Mouse (Mus musculus): ENCODE data around the gene Slc2a12. TPM values are rescaled to one million over a fixed set of nuclear protein-coding genes. Genes with fewer than 3 reads are reported as not detected.

Gene Slc2a12
- total RNA-seq, 2 experiments from 2014 or later, result 13.0 to 13.2 TPM

DNA sequence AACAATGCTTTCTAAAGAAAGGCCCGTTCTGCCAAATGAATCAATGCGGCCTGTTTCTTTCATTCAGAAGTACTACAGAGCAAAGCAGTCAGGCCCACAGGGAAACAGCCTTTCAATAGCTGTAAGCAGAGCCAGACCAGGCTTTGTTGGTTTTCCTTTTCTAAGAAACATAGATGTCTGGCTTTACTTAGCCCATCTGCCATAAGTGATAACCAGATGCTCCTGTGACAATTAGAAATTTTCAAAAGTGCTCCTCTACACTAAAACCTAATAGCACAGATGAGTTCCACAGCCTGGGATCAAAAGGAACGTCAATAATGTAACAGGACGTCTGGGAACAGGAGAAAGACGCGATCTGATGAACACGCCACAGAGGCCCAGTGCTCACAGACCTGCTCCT is 81.5 kb downstream of the Slc2a12 start:
- no peak for DNase-seq (ENCODE audit: low spot score in 2 of 2)

DNA sequence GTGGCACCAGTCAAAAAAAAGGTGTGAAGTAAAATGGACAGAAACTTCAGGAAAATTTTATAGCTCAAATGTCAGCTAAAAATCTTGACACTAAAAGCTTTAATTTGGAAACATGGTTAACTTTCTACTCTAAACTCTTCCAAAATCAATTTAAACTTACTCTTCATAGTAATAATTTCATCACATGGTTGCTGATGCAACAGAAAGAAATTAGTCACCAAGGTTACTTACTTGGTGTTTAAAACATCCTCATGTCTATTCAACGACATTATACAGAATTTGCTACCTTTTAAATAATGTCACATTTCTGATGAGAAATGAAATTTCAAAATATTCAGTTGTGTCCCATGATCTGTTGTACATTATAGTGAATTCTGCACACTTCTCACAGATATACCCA is 83.4 kb downstream of the Slc2a12 start:
- DNase-seq (ENCODE audit: low spot score in 2 of 2), result no peak

DNA sequence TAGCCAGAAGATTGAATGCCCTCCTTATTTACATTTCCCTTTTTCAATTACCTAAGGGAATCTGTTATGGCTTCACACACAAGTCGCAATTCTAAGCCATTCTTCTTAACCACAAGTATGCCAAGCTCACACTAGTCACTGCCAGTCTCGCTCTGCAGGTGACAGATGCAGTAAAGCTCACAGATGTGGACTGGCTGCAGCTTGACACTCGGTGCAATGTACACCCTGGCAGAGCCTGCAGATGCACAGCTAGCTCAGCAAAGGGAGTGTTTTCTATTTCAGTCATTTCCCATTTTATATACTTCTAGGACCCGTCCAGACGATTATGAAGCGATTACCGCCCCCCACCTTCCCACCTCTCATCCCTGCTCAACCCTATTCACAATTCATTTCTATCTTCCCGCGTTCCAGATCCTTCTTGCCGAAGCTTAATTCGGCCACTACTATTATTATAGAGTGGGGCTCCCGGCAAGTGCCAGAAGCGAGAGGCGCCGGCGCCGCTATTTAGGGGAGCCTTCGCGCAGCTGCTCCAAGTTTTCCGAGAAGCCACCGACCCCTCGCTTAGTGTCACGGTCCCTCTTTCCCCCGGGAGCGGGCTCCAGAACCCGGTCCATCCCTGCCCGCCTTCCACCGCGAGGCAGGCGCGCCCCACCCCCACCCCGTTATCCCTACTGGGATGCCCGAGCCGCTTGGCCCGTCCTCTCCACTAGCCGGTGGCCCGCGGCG is 85.6 kb downstream of the Slc2a12 start:
- no peak for DNase-seq (ENCODE audit: low spot score in 2 of 2)

DNA sequence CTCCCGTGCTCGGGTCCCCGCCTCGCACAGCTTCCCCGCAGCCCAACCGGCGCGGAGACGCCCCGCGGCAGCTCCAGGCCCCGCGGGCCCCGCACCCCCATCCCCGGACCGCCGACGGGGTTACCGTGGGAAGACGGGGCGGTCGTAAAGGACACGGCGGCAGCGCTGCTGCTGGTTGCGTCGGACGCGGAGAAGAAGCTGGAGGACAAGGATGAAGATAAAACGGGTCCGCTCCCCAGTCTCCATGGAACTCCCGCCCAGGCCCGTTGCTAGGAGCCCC is 86.1 kb downstream of the Slc2a12 start:
- DNase-seq (ENCODE audit: low spot score in 2 of 2), result peak in 1 of 2 experiments; percentile 40

DNA sequence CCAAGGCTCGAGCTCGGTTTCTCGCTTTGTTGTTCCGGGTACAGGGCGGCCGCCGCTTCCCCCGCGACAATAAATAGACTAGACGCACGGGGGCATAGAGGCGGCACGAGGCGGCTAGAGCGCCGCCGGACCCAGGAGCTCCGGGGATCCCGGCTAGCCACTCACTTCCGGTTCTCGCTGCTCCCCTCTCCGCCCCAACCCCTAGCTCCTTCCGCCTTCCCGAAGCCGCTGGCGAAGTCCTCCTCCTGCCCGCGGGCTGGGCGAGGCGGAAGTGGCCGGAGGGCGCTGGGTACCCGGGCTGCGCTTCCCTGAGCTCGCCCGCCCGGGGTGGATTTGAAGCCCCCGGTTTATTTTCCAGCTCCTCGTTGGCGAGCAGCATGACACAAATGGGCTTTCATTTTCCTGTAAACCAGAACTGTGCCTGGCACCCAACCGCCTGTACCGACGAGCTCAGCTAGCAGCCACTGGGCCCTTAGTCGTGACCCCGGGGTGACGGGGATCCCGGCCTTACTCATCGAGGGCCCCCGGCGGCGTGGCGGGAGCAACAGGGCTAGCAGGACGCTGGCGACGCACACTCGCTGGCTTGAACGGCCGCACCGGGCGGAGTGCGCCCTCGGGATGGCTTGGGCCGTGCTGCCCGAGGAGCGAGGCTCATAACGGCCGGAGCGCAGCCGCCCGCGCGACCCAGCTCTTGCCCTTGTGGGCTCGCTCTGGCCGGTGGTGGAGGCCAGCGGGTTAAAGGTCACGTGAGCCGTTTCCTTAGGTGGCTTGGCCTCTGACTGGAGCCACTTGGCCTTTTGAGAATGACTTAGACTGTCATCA is 86.7 kb downstream of the Slc2a12 start, which contains the start of gene Tbpl1:
Tbpl1 (minus strand) TSS at position 667 of the 822 bp plus-strand sequence.
- DNase-seq (ENCODE audit: low spot score in 2 of 2), result peak; percentile 82 to 95

DNA sequence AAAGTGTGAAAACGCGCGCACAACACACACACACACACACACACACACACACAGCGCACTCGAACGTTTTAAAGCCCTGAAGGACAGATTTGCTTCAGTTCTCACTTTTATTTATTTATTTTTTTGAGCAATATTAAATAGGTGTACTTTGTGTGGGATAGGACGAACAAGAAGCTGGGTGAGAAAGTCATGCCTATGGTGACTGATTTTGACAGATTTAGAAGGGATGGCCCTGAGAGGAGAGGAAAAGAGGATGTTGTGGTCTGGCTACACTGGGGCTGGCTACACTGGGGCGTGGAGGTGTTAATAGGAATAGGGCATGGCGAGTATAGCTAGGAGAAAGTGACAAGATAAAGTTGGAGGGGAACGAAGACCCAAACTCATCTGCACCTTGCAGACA is 87.4 kb downstream of the Slc2a12 start:
- DNase-seq (ENCODE audit: low spot score in 2 of 2), result no peak

DNA sequence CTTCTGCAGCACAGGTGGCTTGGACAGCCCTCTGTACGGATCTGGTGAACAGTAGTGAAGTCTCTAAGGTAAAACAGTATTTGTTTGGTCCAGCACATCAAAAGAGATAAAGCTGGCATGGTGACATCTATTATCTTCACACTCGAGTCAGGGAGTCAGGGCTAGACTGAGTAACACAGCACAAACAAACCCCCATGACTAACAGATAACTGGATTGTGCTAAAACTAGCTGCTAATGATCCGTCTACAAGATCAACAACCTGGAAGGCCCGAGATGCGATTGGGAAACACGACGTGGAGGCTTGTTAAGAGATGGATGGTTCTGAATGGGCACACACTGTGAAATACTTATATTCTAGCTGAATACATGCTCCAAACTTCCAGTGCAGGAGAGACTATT is 101.1 kb downstream of the Slc2a12 start:
- no peak for DNase-seq (ENCODE audit: low spot score in 2 of 2)

DNA sequence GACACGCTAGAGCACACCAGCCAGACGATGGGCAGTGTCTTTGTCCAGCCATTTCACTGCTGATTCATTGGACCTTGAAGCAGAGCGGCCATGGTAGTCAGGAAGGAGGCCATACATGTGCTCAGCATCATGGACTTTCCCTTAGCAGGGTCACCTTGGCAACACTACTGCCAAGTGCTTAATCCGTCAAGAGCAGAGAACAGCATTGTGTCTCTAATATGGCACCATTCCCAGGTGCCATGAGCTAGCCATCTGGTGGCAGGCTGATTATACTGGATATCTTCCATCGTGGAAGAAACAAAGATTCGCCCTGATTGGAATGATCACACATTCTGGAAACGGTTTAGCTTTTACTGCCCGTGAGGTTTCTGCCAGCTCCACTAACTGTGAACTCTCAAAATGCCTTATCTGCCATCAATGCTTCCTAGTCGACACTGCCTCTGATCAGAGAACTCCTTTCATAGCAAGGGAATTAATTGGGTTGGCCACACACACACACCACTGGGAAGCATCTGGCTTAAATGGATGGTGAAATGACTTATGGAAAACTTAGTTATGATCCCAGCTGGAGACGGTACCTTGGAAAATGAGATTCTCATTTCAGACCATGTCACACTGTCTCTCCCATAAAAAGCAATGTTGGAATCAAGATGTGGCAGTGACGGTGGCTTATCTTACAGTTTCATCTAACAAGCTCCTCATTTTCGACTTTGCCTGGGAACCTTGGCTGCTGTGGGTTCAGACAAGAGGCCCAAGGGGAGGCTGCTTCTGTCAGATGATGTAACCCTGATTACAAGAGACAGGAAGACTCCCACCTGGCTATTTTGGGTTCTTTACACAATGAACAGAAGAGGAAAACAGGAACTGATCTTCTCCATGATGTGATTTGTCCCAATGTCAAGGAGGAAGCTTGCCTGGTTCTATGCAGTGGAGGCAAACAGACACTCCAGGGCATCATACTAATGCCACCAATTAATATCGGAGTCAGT is 101.8 kb downstream of the Slc2a12 start:
- DNase-seq (ENCODE audit: low spot score in 2 of 2), result no peak

DNA sequence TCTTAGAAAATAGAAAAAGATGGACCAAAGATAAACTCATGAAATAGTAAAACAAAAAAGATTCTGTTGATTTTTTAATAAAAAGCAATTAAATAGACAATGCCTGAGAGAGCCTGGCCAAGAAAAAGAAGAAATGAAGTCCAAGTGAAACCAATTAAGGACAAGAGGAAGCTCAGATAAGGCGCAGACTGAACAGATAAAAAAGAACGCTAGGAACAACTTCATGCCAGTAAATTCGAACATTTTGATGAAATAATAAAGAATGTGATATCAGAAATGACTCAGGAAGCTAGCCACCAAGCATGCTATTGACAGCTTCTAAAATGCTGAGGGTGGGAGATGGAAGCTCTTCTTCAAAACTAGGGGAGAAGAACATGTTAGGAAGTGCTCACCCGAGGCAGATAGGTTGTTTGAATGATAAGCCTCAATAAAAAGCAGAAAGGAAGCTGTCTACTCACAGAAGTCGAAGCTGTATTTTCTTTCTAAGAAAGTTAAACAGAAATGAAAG is 106.4 kb downstream of the Slc2a12 start:
- no peak for DNase-seq (ENCODE audit: low spot score in 2 of 2)

Small RNA genes within 50 kb of the gene (microRNA-seq; reads per million reads assigned to microRNA genes)
- 1.1 reads per million for gene Mir7663

Other genes starting within 250 kb of the Slc2a12 start
- gene Tbpl1, start 86.9 kb downstream of the Slc2a12 start, total RNA-seq (2021), result 10 to 100 TPM; 28.0 to 37.6 TPM
- gene Tcf21, start 175.2 kb downstream of the Slc2a12 start, total RNA-seq (2021), result under 1 TPM; 0.20 to 0.29 TPM